Mouse (Mus musculus) spleen, postnatal 4 days (tissue): ENCODE measurements around the gene Olfr492.

Experiments
- DNase-seq, 2 experiments: peaks; one replicate each; pipeline ENCODE4 v3.0.0; 2022; ENCODE audit warnings: low spot score in 2 of 2

The Olfr492 gene

GRCm38 (mm10) chr7:108323574-108323973 lies at the start of gene Olfr492:
Gene Olfr492, minus strand, starts transcription at chr7:108323674.
- no peak for DNase-seq

- DNase-seq: no peak
Measured at GRCm38 (mm10) chr7:108365035-108365434, 41.6 kb upstream of the Olfr492 start, which contains the start of gene Olfr494. Gene Olfr494, plus strand, starts transcription at chr7:108365335.

GRCm38 (mm10) chr7:108346879-108347278 lies 23.4 kb upstream of the Olfr492 start, which contains the start of gene Olfr493:
Gene Olfr493, minus strand, starts transcription at chr7:108346979.
- DNase-seq: no peak

GRCm38 (mm10) chr7:108313151-108313550 lies 10.3 kb downstream of the Olfr492 start, which contains the start of gene Olfr491:
Gene Olfr491, plus strand, starts transcription at chr7:108313451.
- DNase-seq: no peak

GRCm38 (mm10) chr7:108288834-108289233 lies 34.6 kb downstream of the Olfr492 start, which contains the start of gene Olfr490:
Gene Olfr490, minus strand, starts transcription at chr7:108288934.
- DNase-seq: no peak
